Mouse (Mus musculus) ES-E14 (cell line): ENCODE measurements at regions not wholly inside any gene's neighbourhood (a gene's known extent, or its start where the extent isn't known, plus 50 kb on each side); places are given as distances from the start of the nearest gene placed in this dataset.

Source experiments
- DNase-seq: peaks from one replicate; pipeline ENCODE4 v3.0.0-alpha.2; 2013; ENCODE audit warnings: low read depth, low spot score
- H3K27ac ChIP-seq: 2 replicates; pipeline ENCODE4 v1.5.1; 2012; ENCODE audit warnings: low read depth, mild to moderate bottlenecking, low read length, moderate library complexity, mixed read lengths; ENCODE audit not compliant: poor library complexity, insufficient read depth, severe bottlenecking
- H3K36me3 ChIP-seq: 2 replicates; pipeline ENCODE4 v1.6.1; 2012; ENCODE audit warnings: mild to moderate bottlenecking, low read length, moderate library complexity, mixed read lengths; ENCODE audit not compliant: control insufficient read depth, poor library complexity, insufficient read depth, severe bottlenecking
- H3K4me1 ChIP-seq, 2 experiments: fragments of 150-350 bp in 1 of 2; sonication (generic) in 1 of 2; 2 replicates each; pipeline ENCODE4 v1.6.1; 2012; ENCODE audit warnings: low read length in 2 of 2, mild to moderate bottlenecking in 1 of 2, mixed read lengths in 1 of 2; ENCODE audit not compliant: control insufficient read depth in 2 of 2, insufficient read depth in 2 of 2, poor library complexity in 1 of 2
- H3K4me3 ChIP-seq, 2 experiments: fragments of 150-350 bp in 1 of 2; sonication (generic) in 1 of 2; 2 replicates each; pipeline ENCODE4 v1.5.1; 2012; ENCODE audit warnings: low read length in 2 of 2, low read depth in 1 of 2, mild to moderate bottlenecking in 1 of 2, mixed read lengths in 1 of 2; ENCODE audit not compliant: insufficient read depth in 1 of 2, poor library complexity in 1 of 2, severe bottlenecking in 1 of 2
- H3K9ac ChIP-seq: 2 replicates; pipeline ENCODE4 v1.6.1; 2012; ENCODE audit warnings: low read depth, mild to moderate bottlenecking, low read length, mixed read lengths; ENCODE audit not compliant: poor library complexity, insufficient read depth, severe bottlenecking
- H3K9me3 ChIP-seq: fragments of 150-350 bp; sonication (generic); 2 replicates; pipeline ENCODE4 v1.6.1; 2012; ENCODE audit warnings: low read depth, mild to moderate bottlenecking, low read length; ENCODE audit not compliant: control insufficient read depth, insufficient read depth
- CHD2 ChIP-seq: IDR thresholded peaks from 2 replicates; pipeline ENCODE4 v1.6.1; 2014; ENCODE audit warnings: mild to moderate bottlenecking, low read depth, low read length, inconsistent platforms
- HCFC1 ChIP-seq: IDR thresholded peaks from 2 replicates; pipeline ENCODE4 v1.6.1; 2012; ENCODE audit warnings: low read length, inconsistent platforms, borderline replicate concordance; ENCODE audit not compliant: insufficient read depth
- MAFK ChIP-seq: IDR thresholded peaks from 2 replicates; pipeline ENCODE4 v1.6.1; 2014; ENCODE audit warnings: mild to moderate bottlenecking, low read depth, low read length, inconsistent platforms; ENCODE audit not compliant: insufficient read depth
- ZC3H11A ChIP-seq: IDR thresholded peaks from 2 replicates; pipeline ENCODE4 v1.6.1; 2012; ENCODE audit warnings: low read depth, mild to moderate bottlenecking, inconsistent platforms, low read length, borderline replicate concordance
- ZNF384 ChIP-seq: IDR thresholded peaks from 2 replicates; pipeline ENCODE4 v1.6.1; 2012; ENCODE audit warnings: low read depth, low read length, inconsistent platforms
- in situ Hi-C, 2 experiments: fragments of 600-800 bp; cut with MboI; formaldehyde crosslinking; loops; one replicate each; pipeline ENCODE4 v1.15.1; 2025; ENCODE audit warnings: low sequenced_read_pairs in 2 of 2, inconsistent platforms in 1 of 2; ENCODE audit not compliant: unreplicated experiment in 2 of 2

- Histone ChIP-seq H3K36me3 (no peaks in the 10 kb centered on the region), H3K27ac (no peak overlapping the region), H3K4me1 (no peaks in the 10 kb centered on the region), H3K9ac (no peak overlapping the region), H3K9me3 (no peaks in the 10 kb centered on the region), H3K4me3 (no peak overlapping the region)
- peak; percentile 95 for TF ChIP-seq MAFK
- no peak for TF ChIP-seq ZC3H11A
- TF ChIP-seq CHD2, result no peak
- no peak for TF ChIP-seq HCFC1
- no peak for TF ChIP-seq ZNF384
- DNase-seq, result no peak
- in situ Hi-C loops, result no loop called here
Measured at GRCm38 (mm10) chr10:10224582-10225144, 247.5 kb downstream of the Adgb start.

GRCm38 (mm10) chr10:10219726-10220125 lies 252.4 kb downstream of the Adgb start:
- Histone ChIP-seq H3K9ac (no peak overlapping the region), H3K27ac (no peak overlapping the region), H3K4me3 (no peak overlapping the region), H3K36me3 (no peaks in the 10 kb centered on the region), H3K9me3 (no peaks in the 10 kb centered on the region), H3K4me1 (no peaks in the 10 kb centered on the region)
- DNase-seq, result no peak
- in situ Hi-C loops, result no loop called here
- TF ChIP-seq ZNF384 (no peak), HCFC1 (no peak), MAFK (no peak), ZC3H11A (no peak), CHD2 (no peak)

- Histone ChIP-seq H3K27ac (no peak overlapping the region), H3K9ac (no peak overlapping the region), H3K9me3 (no peaks in the 10 kb centered on the region), H3K36me3 (no peaks in the 10 kb centered on the region), H3K4me1 (no peaks in the 10 kb centered on the region), H3K4me3 (no peak overlapping the region)
- no peak for DNase-seq
- no peak for TF ChIP-seq HCFC1
- TF ChIP-seq CHD2, result no peak
- TF ChIP-seq ZC3H11A, result no peak
- no peak for TF ChIP-seq ZNF384
- TF ChIP-seq MAFK, result no peak
- in situ Hi-C loops, result no loop called here
Measured at GRCm38 (mm10) chr10:10216892-10217291, 255.2 kb downstream of the Adgb start.

- Histone ChIP-seq H3K4me3 (no peak overlapping the region), H3K9ac (no peak overlapping the region), H3K36me3 (no peaks in the 10 kb centered on the region), H3K27ac (no peak overlapping the region), H3K4me1 (no peaks in the 10 kb centered on the region), H3K9me3 (no peaks in the 10 kb centered on the region)
- no peak for DNase-seq
- in situ Hi-C loops, result no loop called here
- no peak for TF ChIP-seq ZNF384
- no peak for TF ChIP-seq CHD2
- TF ChIP-seq ZC3H11A, result no peak
- TF ChIP-seq HCFC1, result no peak
- no peak for TF ChIP-seq MAFK
Measured at GRCm38 (mm10) chr10:10215376-10215775, 256.8 kb downstream of the Adgb start.

GRCm38 (mm10) chr10:10208354-10208753 lies 263.8 kb downstream of the Adgb start:
- DNase-seq, result no peak
- in situ Hi-C loops, result no loop called here
- TF ChIP-seq MAFK (no peak), ZNF384 (no peak), HCFC1 (no peak), CHD2 (no peak), ZC3H11A (no peak)
- Histone ChIP-seq H3K4me1 (no peaks in the 10 kb centered on the region), H3K27ac (no peak overlapping the region), H3K9me3 (no peaks in the 10 kb centered on the region), H3K9ac (no peak overlapping the region), H3K36me3 (no peaks in the 10 kb centered on the region), H3K4me3 (no peak overlapping the region)
